Mouse (Mus musculus): ENCODE results near the gene Tiam1.

Gene Tiam1

GRCm38 (mm10) chr16:89958030-89958429 is 185.5 kb downstream of the Tiam1 start:
- no peak for DNase-seq (ENCODE audit: low read depth, low spot score)

GRCm38 (mm10) chr16:89954525-89954924 is 189.0 kb downstream of the Tiam1 start:
- no peak for DNase-seq (ENCODE audit: low read depth, low spot score)

GRCm38 (mm10) chr16:89954114-89954513 is 189.5 kb downstream of the Tiam1 start:
- DNase-seq (ENCODE audit: low read depth, low spot score): no peak

- DNase-seq (ENCODE audit: low read depth, low spot score): no peak
Observed at GRCm38 (mm10) chr16:89952821-89953220, 190.7 kb downstream of the Tiam1 start.

GRCm38 (mm10) chr16:89950754-89951153 is 192.8 kb downstream of the Tiam1 start:
- no peak for DNase-seq (ENCODE audit: low read depth, low spot score)

GRCm38 (mm10) chr16:89950251-89950650 is 193.3 kb downstream of the Tiam1 start:
- no peak for DNase-seq (ENCODE audit: low read depth, low spot score)

- DNase-seq (ENCODE audit: low read depth, low spot score): no peak
Observed at GRCm38 (mm10) chr16:89948040-89948439, 195.5 kb downstream of the Tiam1 start.

- DNase-seq (ENCODE audit: low read depth, low spot score): no peak
Observed at GRCm38 (mm10) chr16:89946816-89947215, 196.8 kb downstream of the Tiam1 start.

- DNase-seq (ENCODE audit: low read depth, low spot score): no peak
Observed at GRCm38 (mm10) chr16:89944604-89945283, 198.8 kb downstream of the Tiam1 start.

- no peak for DNase-seq (ENCODE audit: low read depth, low spot score)
Observed at GRCm38 (mm10) chr16:89944050-89944449, 199.5 kb downstream of the Tiam1 start.

- DNase-seq (ENCODE audit: low read depth, low spot score): no peak
Observed at GRCm38 (mm10) chr16:89943267-89943971, 200.2 kb downstream of the Tiam1 start.

GRCm38 (mm10) chr16:89940696-89941095 is 202.9 kb downstream of the Tiam1 start:
- no peak for DNase-seq (ENCODE audit: low read depth, low spot score)

GRCm38 (mm10) chr16:89938277-89938676 is 205.3 kb downstream of the Tiam1 start:
- no peak for DNase-seq (ENCODE audit: low read depth, low spot score)

GRCm38 (mm10) chr16:89936571-89936970 is 207.0 kb downstream of the Tiam1 start:
- no peak for DNase-seq (ENCODE audit: low read depth, low spot score)

- DNase-seq (ENCODE audit: low read depth, low spot score): no peak
Observed at GRCm38 (mm10) chr16:89935398-89935797, 208.2 kb downstream of the Tiam1 start.

GRCm38 (mm10) chr16:89934616-89935015 is 209.0 kb downstream of the Tiam1 start:
- DNase-seq (ENCODE audit: low read depth, low spot score): no peak

- no peak for DNase-seq (ENCODE audit: low read depth, low spot score)
Observed at GRCm38 (mm10) chr16:89933976-89934375, 209.6 kb downstream of the Tiam1 start.

GRCm38 (mm10) chr16:89928611-89929010 is 215.0 kb downstream of the Tiam1 start:
- no peak for DNase-seq (ENCODE audit: low read depth, low spot score)

GRCm38 (mm10) chr16:89924249-89924890 is 219.2 kb downstream of the Tiam1 start:
- no peak for DNase-seq (ENCODE audit: low read depth, low spot score)

- no peak for DNase-seq (ENCODE audit: low read depth, low spot score)
Observed at GRCm38 (mm10) chr16:89923311-89923710, 220.3 kb downstream of the Tiam1 start.

GRCm38 (mm10) chr16:89922458-89922857 is 221.1 kb downstream of the Tiam1 start:
- no peak for DNase-seq (ENCODE audit: low read depth, low spot score)

GRCm38 (mm10) chr16:89921370-89921769 is 222.2 kb downstream of the Tiam1 start:
- no peak for DNase-seq (ENCODE audit: low read depth, low spot score)

GRCm38 (mm10) chr16:89920417-89920816 is 223.2 kb downstream of the Tiam1 start:
- DNase-seq (ENCODE audit: low read depth, low spot score): no peak

All from embryo, embryonic 11.5 days (tissue).